Mouse (Mus musculus) hindbrain, embryonic 14.5 days (tissue): ENCODE data around the gene Gm867. TPM values are rescaled to one million over a fixed set of nuclear protein-coding genes. Genes with fewer than 3 reads are reported as not detected.

Experiments
- ATAC-seq: fragments of 200-750 bp; cut with Nextera tagmentation; 2 replicates; pipeline ENCODE4 v1.8.0; 2017; ENCODE audit warnings: moderate number of reproducible peaks, mild to moderate bottlenecking, moderate TSS enrichment, moderate library complexity; ENCODE audit not compliant: low FRiP score
- DNase-seq: peaks from one replicate; pipeline ENCODE4 v3.0.0-alpha.2; 2015; ENCODE audit warnings: low spot score
- H3K27ac ChIP-seq: fragments of 300-500 bp; sonication (generic); 2 replicates; pipeline ENCODE4 v1.5.1; 2014; ENCODE audit warnings: mild to moderate bottlenecking, moderate library complexity
- H3K27me3 ChIP-seq: fragments of 300-500 bp; sonication (generic); 2 replicates; pipeline ENCODE4 v1.6.1; 2014; ENCODE audit warnings: mild to moderate bottlenecking, low read length, mixed read lengths; ENCODE audit not compliant: control insufficient read depth, insufficient read depth
- H3K36me3 ChIP-seq: fragments of 300-500 bp; sonication (generic); replicated peaks from 2 replicates; pipeline ENCODE4 v1.6.1; 2014; ENCODE audit not compliant: control insufficient read depth, insufficient read depth
- H3K4me1 ChIP-seq: fragments of 300-500 bp; sonication (generic); replicated peaks from 2 replicates; pipeline ENCODE4 v1.6.1; 2014; ENCODE audit warnings: antibody characterized with exemption, low read length, mixed read lengths; ENCODE audit not compliant: control insufficient read depth, insufficient read depth
- H3K4me2 ChIP-seq: fragments of 300-500 bp; sonication (generic); replicated peaks from 2 replicates; pipeline ENCODE4 v1.6.1; 2014; ENCODE audit warnings: mild to moderate bottlenecking, moderate library complexity
- H3K4me3 ChIP-seq: fragments of 300-500 bp; sonication (generic); replicated peaks from 2 replicates; pipeline ENCODE4 v1.5.1; 2014; ENCODE audit warnings: mild to moderate bottlenecking, low read length
- H3K9ac ChIP-seq: fragments of 300-500 bp; sonication (generic); 2 replicates; pipeline ENCODE4 v1.6.1; 2014
- H3K9me3 ChIP-seq: fragments of 300-500 bp; sonication (generic); 2 replicates; pipeline ENCODE4 v1.6.1; 2016; ENCODE audit warnings: low read length; ENCODE audit not compliant: control insufficient read depth
- WGBS: fragments of 180-500 bp; shearing (Covaris S2); extraction: QIAGEN DNeasy Blood & Tissue Kit; methylation state at CpG from one replicate; pipeline ENCODE4 v1.1.7; 2014; 5-methylcytosine and 5-hydroxymethylcytosine counted together
- polyA plus RNA-seq: library from polyadenylated mRNA; unstranded; fragments of >200 nt; fragmentation: Nextera tagmentation; extraction: Ambion mirVana; gene quantifications from 2 replicates; pipeline ENCODE4 v1.2.1, GENCODE M21; 2014

The Gm867 gene
- polyA plus RNA-seq, 1 experiment from 2014 or later = 3.1 TPM

DNA sequence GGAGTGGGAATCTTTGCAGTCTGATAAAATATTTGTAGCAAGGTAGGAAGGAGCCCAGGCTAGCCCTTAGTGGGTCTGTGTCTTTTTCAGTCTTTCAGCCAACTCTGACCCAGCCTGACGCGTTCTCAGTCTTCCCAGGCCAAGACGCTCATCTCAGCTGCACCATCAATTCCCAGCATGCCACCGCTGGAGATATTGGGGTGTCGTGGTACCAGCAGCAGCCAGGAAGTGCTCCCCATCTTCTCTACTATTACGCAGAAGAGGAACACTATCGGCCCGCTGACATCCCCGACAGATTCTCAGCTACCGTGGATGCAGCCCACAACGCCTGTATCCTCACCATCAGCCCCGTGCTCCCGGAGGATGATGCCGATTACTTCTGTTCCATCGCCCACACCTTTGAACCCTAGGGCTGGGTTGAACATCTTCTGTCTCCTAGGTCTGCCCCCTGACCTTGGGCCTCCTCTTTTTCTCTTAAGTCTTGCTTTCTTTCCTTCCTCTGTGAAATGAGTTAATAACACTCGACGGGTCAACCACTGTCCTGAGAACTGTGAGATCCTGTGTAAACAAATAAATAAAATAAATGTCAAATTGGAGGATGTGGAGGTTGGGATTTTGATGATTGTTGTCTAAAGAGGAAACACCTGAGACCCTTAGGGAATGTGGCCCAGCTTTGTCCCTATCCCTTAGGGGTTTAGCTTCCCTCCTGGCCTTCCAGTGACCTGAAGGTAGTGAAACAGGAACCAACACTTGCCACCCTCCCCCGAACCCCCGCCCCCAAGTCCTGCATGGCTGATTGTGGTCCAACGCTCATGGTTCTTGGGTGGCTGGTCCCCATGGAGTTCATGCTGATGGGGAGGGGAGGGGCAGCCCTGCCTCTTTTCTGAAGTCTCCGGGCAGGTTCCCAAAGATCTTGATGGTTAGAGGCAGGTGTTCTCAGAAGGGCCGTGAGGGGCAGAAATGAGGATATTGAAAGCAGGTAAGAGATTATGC, 8.9 kb upstream of the Gm867 start:
- WGBS = 83% methylated on average over 22 of the region's 22 CpGs

GRCm38 (mm10) chr10:75948079-75948478, 7.6 kb upstream of the Gm867 start:
- no peak overlapping the region for H3K27ac ChIP-seq
- peaks cover 14% of the 10 kb centered on the region; the same call in 1 of the 2 replicates for H3K27me3 ChIP-seq
- H3K4me1 ChIP-seq = peaks cover 11% of the 10 kb centered on the region
- H3K9ac ChIP-seq = no peak overlapping the region
- WGBS = 72% methylated on average over 5 of the region's 5 CpGs
- no peak for ATAC-seq
- no peaks in the 10 kb centered on the region for H3K9me3 ChIP-seq
- no peak overlapping the region for H3K4me2 ChIP-seq
- no peak overlapping the region for H3K4me3 ChIP-seq
- no peaks in the 10 kb centered on the region for H3K36me3 ChIP-seq
- DNase-seq = no peak

More for the DNA sequence above, 8.9 kb upstream of the Gm867 start:
- no peak overlapping the region for H3K4me2 ChIP-seq
- no peaks in the 10 kb centered on the region for H3K9me3 ChIP-seq
- H3K27me3 ChIP-seq = peaks cover 19% of the 10 kb centered on the region; the same call in 1 of the 2 replicates
- no peaks in the 10 kb centered on the region for H3K36me3 ChIP-seq
- H3K27ac ChIP-seq = no peak overlapping the region
- ATAC-seq = no peak
- no peak for DNase-seq
- H3K4me3 ChIP-seq = no peak overlapping the region
- peaks cover 11% of the 10 kb centered on the region for H3K4me1 ChIP-seq
- H3K9ac ChIP-seq = no peak overlapping the region

GRCm38 (mm10) chr10:75945896-75946295, 5.4 kb upstream of the Gm867 start:
- no peak for ATAC-seq

GRCm38 (mm10) chr10:75945213-75945612, 4.7 kb upstream of the Gm867 start:
- WGBS = 91% methylated on average over 7 of the region's 7 CpGs
- H3K27me3 ChIP-seq = no peaks in the 10 kb centered on the region; the same call in 1 of the 2 replicates
- H3K9me3 ChIP-seq = no peaks in the 10 kb centered on the region
- no peak overlapping the region for H3K4me2 ChIP-seq
- no peak overlapping the region for H3K9ac ChIP-seq
- no peaks in the 10 kb centered on the region for H3K36me3 ChIP-seq
- H3K4me3 ChIP-seq = no peak overlapping the region
- no peak overlapping the region for H3K27ac ChIP-seq
- no peak for DNase-seq
- ATAC-seq = no peak
- peaks cover 4% of the 10 kb centered on the region; the same call in 1 of the 2 replicates for H3K4me1 ChIP-seq

More at GRCm38 (mm10) chr10:75945896-75946295, 5.4 kb upstream of the Gm867 start:
- no peaks in the 10 kb centered on the region for H3K9me3 ChIP-seq
- H3K4me2 ChIP-seq = no peak overlapping the region
- DNase-seq = no peak
- no peak overlapping the region for H3K4me3 ChIP-seq
- no peak overlapping the region for H3K27ac ChIP-seq
- WGBS = 90% methylated on average over 7 of the region's 7 CpGs
- H3K9ac ChIP-seq = no peak overlapping the region
- H3K4me1 ChIP-seq = peaks cover 5% of the 10 kb centered on the region
- H3K27me3 ChIP-seq = peaks cover 7% of the 10 kb centered on the region; the same call in 1 of the 2 replicates
- no peaks in the 10 kb centered on the region for H3K36me3 ChIP-seq

DNA sequence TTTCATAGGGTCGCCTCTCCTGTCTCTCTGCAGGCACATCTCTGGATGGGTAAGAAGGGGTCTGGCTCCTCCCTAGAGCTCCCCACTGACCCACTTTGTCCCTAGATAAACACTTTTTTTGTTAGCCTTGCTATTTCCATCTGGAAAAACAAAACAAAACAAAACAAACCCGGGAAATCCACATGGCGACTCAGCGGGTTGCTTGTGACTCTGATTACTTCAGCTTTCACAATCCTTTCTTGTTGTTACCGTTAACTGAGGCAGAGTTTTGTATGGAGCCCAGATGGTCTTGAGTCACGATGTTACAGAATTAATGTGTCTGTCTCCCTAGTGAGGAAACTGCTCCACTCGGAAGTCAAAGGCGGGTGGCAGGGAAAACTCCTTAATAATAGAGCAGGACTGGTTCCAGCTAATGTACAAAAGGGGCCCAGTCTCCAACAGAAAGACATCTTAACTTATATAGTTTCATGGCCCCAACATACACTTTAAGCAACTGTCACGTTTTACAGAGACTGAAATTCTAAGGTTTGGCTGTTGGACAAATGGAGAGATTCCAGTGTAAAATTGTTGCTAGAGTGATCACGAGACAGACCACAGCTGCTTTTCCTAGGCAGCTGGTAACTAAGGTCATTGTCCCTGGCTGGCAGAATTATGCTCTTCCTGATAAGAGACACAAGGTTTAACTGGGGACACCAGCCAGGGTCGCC, 3.7 kb upstream of the Gm867 start:
- Histone ChIP-seq H3K4me3 (no peak overlapping the region), H3K9me3 (no peaks in the 10 kb centered on the region), H3K4me1 (peaks cover 4% of the 10 kb centered on the region; the same call in 1 of the 2 replicates), H3K4me2 (no peak overlapping the region), H3K9ac (no peak overlapping the region), H3K27me3 (no peaks in the 10 kb centered on the region), H3K36me3 (no peaks in the 10 kb centered on the region), H3K27ac (peak overlapping the region; percentile 48)
- 16% methylated on average over 11 of the region's 11 CpGs for WGBS
- DNase-seq (peak; percentile 46), ATAC-seq (peak; percentile 39; the same call in 1 of the 2 replicates)

GRCm38 (mm10) chr10:75942736-75943477, 2.4 kb upstream of the Gm867 start, which contains the start of gene Vpreb3:
Vpreb3 (plus strand) TSS chr10:75943057.
- no peak for ATAC-seq
- H3K27ac ChIP-seq = no peak within 1 kb of the TSS
- H3K27me3 ChIP-seq = no peaks in the 10 kb centered on the region
- no peak within 1 kb of the TSS for H3K9ac ChIP-seq
- H3K9me3 ChIP-seq = no peaks in the 10 kb centered on the region
- H3K36me3 ChIP-seq = no peaks in the 10 kb centered on the region
- 86% methylated on average over 15 of the region's 15 CpGs for WGBS
- H3K4me1 ChIP-seq = peaks cover 4% of the 10 kb centered on the region; the same call in 1 of the 2 replicates
- no peak within 1 kb of the TSS for H3K4me3 ChIP-seq
- H3K4me2 ChIP-seq = no peak within 1 kb of the TSS
- no peak for DNase-seq

DNA sequence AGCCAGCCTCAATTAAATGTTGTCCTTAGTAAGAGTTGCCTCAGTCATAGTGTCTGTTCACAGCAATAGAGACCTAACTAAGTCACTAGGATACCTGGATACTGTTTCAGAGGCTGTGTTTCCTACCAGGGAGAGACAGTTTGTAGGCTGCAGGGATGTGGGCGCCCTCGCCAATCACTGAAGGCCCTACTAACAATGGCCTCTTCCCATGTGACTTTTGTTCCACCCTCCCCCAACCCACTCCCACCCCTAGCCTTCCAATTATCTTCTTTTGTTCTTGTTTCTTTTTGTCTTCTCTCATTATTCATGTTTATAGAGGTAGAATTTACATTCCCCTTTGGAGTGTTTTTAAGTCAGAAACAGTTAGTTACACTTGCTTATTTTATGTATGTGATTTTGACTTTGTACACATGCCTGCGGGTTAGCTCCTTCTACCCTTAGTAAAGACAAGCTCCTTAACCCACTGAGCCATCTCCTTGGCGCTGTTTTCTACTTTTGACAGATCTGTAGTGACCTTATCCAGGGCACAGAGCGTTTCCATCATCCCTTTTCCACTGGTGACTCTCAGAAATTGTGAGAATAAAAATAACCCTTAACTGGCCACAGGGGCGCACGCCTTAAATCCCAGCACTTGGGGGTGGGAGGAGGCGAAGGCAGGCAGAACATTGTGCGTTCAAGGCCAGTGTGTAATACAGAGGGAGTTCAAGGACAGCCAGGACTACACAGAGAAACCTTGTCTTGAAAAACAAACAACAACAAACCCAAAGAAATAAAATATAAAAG, 761 bp upstream of the Gm867 start:
- peaks cover 5% of the 10 kb centered on the region; the same call in 1 of the 2 replicates for H3K4me1 ChIP-seq
- ATAC-seq = no peak

GRCm38 (mm10) chr10:75939481-75940234, 814 bp downstream of the Gm867 start:
- H3K27ac ChIP-seq = no peak overlapping the region
- H3K4me1 ChIP-seq = peaks cover 13% of the 10 kb centered on the region; the same call in 1 of the 2 replicates
- DNase-seq = no peak
- WGBS = 43% methylated on average over 9 of the region's 9 CpGs
- H3K4me2 ChIP-seq = no peak overlapping the region
- peaks cover 11% of the 10 kb centered on the region; the same call in 1 of the 2 replicates for H3K27me3 ChIP-seq
- no peak overlapping the region for H3K9ac ChIP-seq
- no peak for ATAC-seq
- H3K4me3 ChIP-seq = no peak overlapping the region
- no peaks in the 10 kb centered on the region for H3K36me3 ChIP-seq
- H3K9me3 ChIP-seq = no peaks in the 10 kb centered on the region

More for the DNA sequence above, 761 bp upstream of the Gm867 start:
- no peak for DNase-seq
- H3K4me2 ChIP-seq = no peak overlapping the region
- H3K4me3 ChIP-seq = no peak overlapping the region
- no peaks in the 10 kb centered on the region for H3K36me3 ChIP-seq
- 61% methylated on average over 9 of the region's 9 CpGs for WGBS
- no peak overlapping the region for H3K27ac ChIP-seq
- H3K27me3 ChIP-seq = peaks cover 11% of the 10 kb centered on the region; the same call in 1 of the 2 replicates
- H3K9me3 ChIP-seq = no peaks in the 10 kb centered on the region
- H3K9ac ChIP-seq = no peak overlapping the region
